Mouse (Mus musculus) hindbrain, embryonic 10.5 days (tissue): ENCODE measurements around the gene Tmem80. TPM values are rescaled to one million over a fixed set of nuclear protein-coding genes. Genes with fewer than 3 reads are reported as not detected.
A peak's percentile ranks its signal among the peaks of the same experiment; 100 is the strongest.

Source experiments
- DNase-seq: peaks from one replicate; pipeline ENCODE4 v3.0.0-alpha.2; 2017; ENCODE audit warnings: low spot score
- H3K27ac ChIP-seq: fragments of 300-500 bp; sonication (generic); 2 replicates; pipeline ENCODE4 v1.5.1; 2016; ENCODE audit warnings: mild to moderate bottlenecking, moderate library complexity
- H3K27me3 ChIP-seq: fragments of 300-500 bp; sonication (generic); 2 replicates; pipeline ENCODE4 v1.6.1; 2016; ENCODE audit warnings: mild to moderate bottlenecking; ENCODE audit not compliant: poor library complexity, insufficient read depth, severe bottlenecking
- H3K36me3 ChIP-seq: fragments of 300-500 bp; sonication (generic); 2 replicates; pipeline ENCODE4 v1.6.1; 2016; ENCODE audit warnings: mild to moderate bottlenecking, moderate library complexity
- H3K4me1 ChIP-seq: fragments of 300-500 bp; sonication (generic); replicated peaks from 2 replicates; pipeline ENCODE4 v1.6.1; 2016; ENCODE audit warnings: mild to moderate bottlenecking
- H3K4me3 ChIP-seq: fragments of 300-500 bp; sonication (generic); 2 replicates; pipeline ENCODE4 v1.5.1; 2016; ENCODE audit warnings: mild to moderate bottlenecking, moderate library complexity
- H3K9me3 ChIP-seq: fragments of 300-500 bp; sonication (generic); 2 replicates; pipeline ENCODE4 v1.6.1; 2016; ENCODE audit warnings: mild to moderate bottlenecking, moderate library complexity
- WGBS: fragments of 180-500 bp; shearing (Covaris S2); methylation state at CpG from one replicate; pipeline ENCODE4 v1.1.7; 2016; 5-methylcytosine and 5-hydroxymethylcytosine counted together
- polyA plus RNA-seq: library from polyadenylated mRNA; unstranded; fragments of >200 nt; fragmentation: Nextera tagmentation; extraction: Ambion mirVana; gene quantifications from 2 replicates; pipeline ENCODE4 v1.2.1, GENCODE M21; 2016

The Tmem80 gene
- 53.7 and 57.8 TPM in 2 replicates for polyA plus RNA-seq

- H3K4me1 ChIP-seq = peaks cover 40% of the 10 kb centered on the region
- H3K4me3 ChIP-seq = peak within 1 kb of the TSS; percentile 71
- H3K9me3 ChIP-seq = no peaks in the 10 kb centered on the region
- peak; percentile 98 for DNase-seq
- H3K36me3 ChIP-seq = peaks cover 28% of the 10 kb centered on the region
- H3K27me3 ChIP-seq = no peaks in the 10 kb centered on the region
- peak within 1 kb of the TSS; percentile 99 for H3K27ac ChIP-seq
- under 1% methylated on average over 105 of the region's 105 CpGs for WGBS
Observed at GRCm38 (mm10) chr7:141327469-141328372, at the start of gene Tmem80, which contains the start of gene Deaf1. Gene Tmem80, plus strand, starts transcription at chr7:141327739. Gene Deaf1, minus strand, starts transcription at chr7:141327690.

GRCm38 (mm10) chr7:141278766-141279590 lies 48.6 kb upstream of the Tmem80 start, which contains the start of gene Sct:
Gene Sct, minus strand, starts transcription at chr7:141279133.
- peaks cover 43% of the 10 kb centered on the region for H3K4me1 ChIP-seq
- no peaks in the 10 kb centered on the region for H3K9me3 ChIP-seq
- peaks cover 47% of the 10 kb centered on the region for H3K27me3 ChIP-seq
- no peaks in the 10 kb centered on the region for H3K36me3 ChIP-seq
- peak; percentile 66 for DNase-seq
- 2% methylated on average over 46 of the region's 46 CpGs for WGBS
- peak within 1 kb of the TSS; percentile 77 for H3K27ac ChIP-seq
- H3K4me3 ChIP-seq = peak within 1 kb of the TSS; percentile 57

- Histone ChIP-seq H3K9me3 (no peaks in the 10 kb centered on the region), H3K27ac (no peak overlapping the region), H3K4me3 (no peak overlapping the region), H3K27me3 (peaks cover 47% of the 10 kb centered on the region), H3K4me1 (peaks cover 41% of the 10 kb centered on the region), H3K36me3 (no peaks in the 10 kb centered on the region)
- 70% methylated on average over 6 of the region's 6 CpGs for WGBS
- DNase-seq = no peak
Observed at GRCm38 (mm10) chr7:141281442-141281841, 46.1 kb upstream of the Tmem80 start.

GRCm38 (mm10) chr7:141282756-141283155 lies 44.8 kb upstream of the Tmem80 start:
- Histone ChIP-seq H3K27me3 (peaks cover 37% of the 10 kb centered on the region), H3K4me3 (no peak overlapping the region), H3K36me3 (no peaks in the 10 kb centered on the region), H3K27ac (no peak overlapping the region), H3K4me1 (peaks cover 30% of the 10 kb centered on the region), H3K9me3 (no peaks in the 10 kb centered on the region)
- no peak for DNase-seq
- WGBS = 89% methylated on average over 4 of the region's 4 CpGs

- Histone ChIP-seq H3K4me3 (no peak overlapping the region), H3K27me3 (peaks cover 48% of the 10 kb centered on the region), H3K27ac (no peak overlapping the region), H3K36me3 (no peaks in the 10 kb centered on the region), H3K9me3 (no peaks in the 10 kb centered on the region), H3K4me1 (peaks cover 17% of the 10 kb centered on the region)
- 90% methylated on average over 3 of the region's 3 CpGs for WGBS
- DNase-seq = no peak
Observed at GRCm38 (mm10) chr7:141288042-141288441, 39.5 kb upstream of the Tmem80 start.

GRCm38 (mm10) chr7:141291921-141292582 lies 35.5 kb upstream of the Tmem80 start, which contains the start of gene Drd4:
Gene Drd4, plus strand, starts transcription at chr7:141292006.
- Histone ChIP-seq H3K9me3 (no peaks in the 10 kb centered on the region), H3K36me3 (peaks cover 8% of the 10 kb centered on the region), H3K4me3 (peak within 1 kb of the TSS; percentile 58), H3K27me3 (peaks cover 88% of the 10 kb centered on the region), H3K27ac (peak within 1 kb of the TSS; percentile 83), H3K4me1 (peaks cover 40% of the 10 kb centered on the region)
- DNase-seq = peak; percentile 53
- WGBS = 2% methylated on average over 46 of the region's 46 CpGs

GRCm38 (mm10) chr7:141292583-141293388 lies 34.8 kb upstream of the Tmem80 start:
- Histone ChIP-seq H3K36me3 (peaks cover 15% of the 10 kb centered on the region), H3K27ac (peak overlapping the region; percentile 83; the same call in 1 of the 2 replicates), H3K4me1 (peaks cover 40% of the 10 kb centered on the region), H3K4me3 (peak overlapping the region; percentile 58), H3K27me3 (peaks cover 91% of the 10 kb centered on the region), H3K9me3 (no peaks in the 10 kb centered on the region)
- peak; percentile 43 for DNase-seq
- WGBS = 27% methylated on average over 15 of the region's 15 CpGs

GRCm38 (mm10) chr7:141293852-141294471 lies 33.6 kb upstream of the Tmem80 start:
- under 1% methylated on average over 53 of the region's 53 CpGs for WGBS
- Histone ChIP-seq H3K4me3 (peak overlapping the region; percentile 47), H3K27me3 (peaks cover 80% of the 10 kb centered on the region), H3K4me1 (peaks cover 40% of the 10 kb centered on the region), H3K9me3 (no peaks in the 10 kb centered on the region), H3K27ac (peak overlapping the region; percentile 66), H3K36me3 (peaks cover 21% of the 10 kb centered on the region)
- DNase-seq = peak; percentile 69

GRCm38 (mm10) chr7:141294479-141294878 lies 33.1 kb upstream of the Tmem80 start:
- H3K4me3 ChIP-seq = peak overlapping the region; percentile 47
- H3K27ac ChIP-seq = peak overlapping the region; percentile 66; the same call in 1 of the 2 replicates
- WGBS = 8% methylated on average over 22 of the region's 22 CpGs
- DNase-seq = peak; percentile 29
- no peaks in the 10 kb centered on the region for H3K9me3 ChIP-seq
- peaks cover 78% of the 10 kb centered on the region for H3K27me3 ChIP-seq
- peaks cover 27% of the 10 kb centered on the region for H3K36me3 ChIP-seq
- H3K4me1 ChIP-seq = peaks cover 40% of the 10 kb centered on the region

- Histone ChIP-seq H3K4me3 (no peak overlapping the region), H3K27ac (no peak overlapping the region), H3K36me3 (peaks cover 63% of the 10 kb centered on the region), H3K9me3 (no peaks in the 10 kb centered on the region), H3K27me3 (peaks cover 42% of the 10 kb centered on the region), H3K4me1 (peaks cover 22% of the 10 kb centered on the region)
- 94% methylated on average over 3 of the region's 3 CpGs for WGBS
- no peak for DNase-seq
Observed at GRCm38 (mm10) chr7:141297926-141298650, 29.5 kb upstream of the Tmem80 start.

GRCm38 (mm10) chr7:141299175-141299574 lies 28.4 kb upstream of the Tmem80 start:
- H3K4me3 ChIP-seq = no peak overlapping the region
- peaks cover 74% of the 10 kb centered on the region for H3K36me3 ChIP-seq
- no peaks in the 10 kb centered on the region for H3K9me3 ChIP-seq
- H3K27ac ChIP-seq = no peak overlapping the region
- 94% methylated on average over 8 of the region's 8 CpGs for WGBS
- DNase-seq = no peak
- peaks cover 31% of the 10 kb centered on the region for H3K27me3 ChIP-seq
- H3K4me1 ChIP-seq = peaks cover 11% of the 10 kb centered on the region
